Mouse (Mus musculus): ENCODE measurements around the gene Prph. TPM values are rescaled to one million over a fixed set of nuclear protein-coding genes. Genes with fewer than 3 reads are reported as not detected.
"Not testable (repeated sequence)": the region's sequence is repeated elsewhere in the genome, so short reads cannot be mapped to it uniquely, and the experiment has no call there.

Prph gene
- total RNA-seq, 2 experiments from 2014 or later = 0.42 to 1.2 TPM

GRCm38 (mm10) chr15:99032041-99032725, 22.8 kb upstream of the Prph start:
- intact Hi-C loops (cut with DNase I) = no loop called here

GRCm38 (mm10) chr15:99032726-99033250, 22.2 kb upstream of the Prph start:
- intact Hi-C loops (cut with DNase I) = no loop called here
- no peak for DNase-seq

More at GRCm38 (mm10) chr15:99032041-99032725, 22.8 kb upstream of the Prph start:
- no peak for DNase-seq

DNA sequence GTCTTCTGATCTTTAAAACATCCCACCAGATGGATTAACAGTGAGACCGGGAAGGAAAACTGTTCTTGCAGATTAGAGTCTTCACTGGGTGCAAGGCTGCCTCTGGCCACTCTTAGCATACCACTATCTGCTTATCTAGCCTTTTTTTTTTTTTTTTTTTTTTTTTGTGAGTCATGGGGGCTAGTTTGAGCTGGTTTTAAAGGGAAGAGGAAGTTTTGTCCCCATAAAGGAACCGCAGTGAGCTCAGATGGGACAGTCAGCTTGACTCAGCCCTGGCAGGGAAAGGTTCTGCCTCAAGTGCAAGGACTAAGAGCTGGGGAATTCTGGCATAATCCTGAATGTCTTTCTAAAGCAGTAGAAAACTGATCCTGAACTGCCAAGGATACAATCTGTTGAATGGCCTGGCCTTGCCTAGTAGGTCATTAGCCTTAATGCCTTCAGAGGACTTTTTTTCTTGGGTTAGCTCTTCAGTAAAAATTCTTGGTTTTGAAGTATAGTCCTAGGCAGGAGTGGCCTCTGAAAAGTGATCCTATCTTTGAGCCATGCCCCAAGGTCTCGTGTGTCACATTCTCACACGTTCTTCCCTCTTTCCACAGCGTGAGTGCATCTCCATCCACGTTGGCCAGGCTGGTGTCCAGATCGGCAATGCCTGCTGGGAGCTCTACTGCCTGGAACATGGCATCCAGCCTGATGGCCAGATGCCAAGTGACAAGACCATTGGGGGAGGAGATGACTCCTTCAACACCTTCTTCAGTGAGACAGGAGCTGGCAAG, 21.3 kb upstream of the Prph start:
- no peak for DNase-seq
- intact Hi-C loops (cut with DNase I) = no loop called here

DNA sequence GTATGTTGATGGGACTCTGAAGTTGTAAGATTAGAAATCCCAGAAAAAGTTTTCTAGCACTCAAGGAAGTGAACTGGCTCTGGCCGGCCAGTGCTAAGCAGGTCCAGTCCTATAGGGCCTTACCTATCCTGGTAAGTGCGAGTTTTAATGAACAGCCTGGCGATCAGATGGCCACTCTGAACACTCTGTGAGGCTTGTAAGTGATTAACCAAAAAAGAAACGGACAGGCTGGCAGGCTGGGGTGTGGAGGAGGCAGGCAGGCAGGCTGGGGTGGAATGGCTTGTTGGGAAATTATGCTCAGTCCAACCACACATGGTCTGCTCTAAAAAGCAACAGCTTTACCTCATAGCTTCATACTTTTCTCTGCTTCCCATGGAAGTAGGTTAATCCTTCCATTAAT, 19.5 kb upstream of the Prph start:
- no peak for DNase-seq

GRCm38 (mm10) chr15:99036249-99036905, 18.6 kb upstream of the Prph start:
- DNase-seq = no peak
- intact Hi-C loops (cut with DNase I) = no loop called here

More for the DNA sequence above, 19.5 kb upstream of the Prph start:
- intact Hi-C loops (cut with DNase I) = no loop called here

DNA sequence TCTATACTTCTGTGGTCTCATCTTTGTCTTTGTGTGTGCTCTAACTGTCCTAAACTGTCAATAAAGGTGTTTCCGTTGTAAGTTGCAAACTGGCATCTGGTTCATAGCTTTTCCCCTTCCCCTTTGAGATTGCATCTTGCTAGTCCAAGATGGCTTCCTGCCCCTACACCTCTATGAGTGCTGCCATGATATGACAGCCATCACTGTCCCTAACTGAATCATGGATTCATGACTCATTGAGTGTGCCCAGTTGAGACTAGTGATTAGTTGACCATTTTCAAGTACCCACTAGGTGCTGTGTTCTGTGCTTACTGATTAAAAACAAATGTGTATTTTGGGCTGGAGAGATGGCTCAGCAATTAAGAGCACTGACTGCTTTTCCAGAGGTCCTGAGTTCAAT, 16.9 kb upstream of the Prph start:
- intact Hi-C loops (cut with DNase I) = no loop called here
- DNase-seq = no peak

- DNase-seq = no peak
- intact Hi-C loops (cut with DNase I) = no loop called here
These were observed 16.2 kb upstream of the Prph start for GRCm38 (mm10) chr15:99038797-99039196.

DNA sequence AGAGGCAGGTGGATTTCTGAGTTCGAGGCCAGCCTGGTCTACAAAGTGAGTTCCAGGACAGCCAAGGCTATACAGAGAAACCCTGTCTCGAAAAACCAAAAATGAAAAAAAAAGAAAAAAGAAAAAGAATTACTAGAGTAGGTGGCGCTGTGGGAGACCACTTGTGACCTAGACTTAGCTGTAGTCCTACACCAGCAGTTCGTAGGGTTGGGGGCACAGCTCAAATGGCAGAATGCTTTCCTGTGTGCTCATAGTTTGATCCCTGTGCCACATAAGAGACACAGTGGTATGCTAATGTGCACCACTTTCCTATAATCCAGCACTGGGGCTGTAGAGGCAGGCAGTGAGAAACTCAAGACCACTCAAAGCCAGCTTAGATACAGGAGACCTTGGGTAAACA, 15.7 kb upstream of the Prph start:
- no peak for DNase-seq
- intact Hi-C loops (cut with DNase I) = no loop called here

DNA sequence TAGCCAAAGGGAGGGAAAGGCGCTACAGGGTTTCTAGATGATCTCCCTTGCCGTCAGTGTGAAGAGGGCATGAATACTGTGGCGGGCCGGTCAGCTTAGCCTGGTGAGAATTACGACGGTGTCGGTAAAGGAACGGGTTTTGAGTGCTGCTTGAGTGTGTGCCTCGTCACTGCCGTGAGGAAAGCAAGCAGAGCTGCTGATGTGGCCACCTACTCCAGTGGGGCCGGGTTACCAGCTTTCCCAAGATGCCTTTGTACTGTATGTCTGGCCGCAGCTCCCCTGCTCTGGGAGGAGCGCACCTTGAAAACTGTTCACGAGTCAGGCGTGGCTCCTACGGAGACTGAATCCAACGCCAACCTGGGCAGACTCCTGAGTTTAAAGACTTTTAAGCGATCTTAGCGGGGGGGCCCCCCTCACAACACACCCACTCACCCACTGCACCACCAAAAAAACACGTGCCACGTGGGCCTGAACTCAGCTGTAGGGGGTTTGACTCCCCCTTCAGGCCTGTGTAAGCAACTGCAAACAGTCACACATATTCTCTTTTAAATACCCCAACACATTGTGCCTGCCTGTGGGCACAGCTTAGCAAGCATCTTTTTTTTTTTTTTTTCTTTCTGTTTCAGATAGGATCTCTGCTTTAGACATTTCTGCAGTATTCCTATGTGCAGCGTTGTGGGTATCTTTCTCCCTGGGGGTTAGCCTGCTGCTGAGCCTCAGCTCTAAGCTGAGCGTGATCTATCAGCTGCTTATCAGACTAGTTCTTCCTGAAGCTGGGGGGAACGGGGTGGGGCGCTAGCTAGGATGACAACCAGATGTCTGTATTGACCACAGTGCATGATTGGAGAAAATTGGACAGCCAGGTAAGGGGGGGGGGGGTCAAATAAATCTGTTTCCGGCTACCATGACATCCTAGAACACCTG, 14.7 kb upstream of the Prph start:
- intact Hi-C loops (cut with DNase I) = loop anchor here (10.0 kb wide), 1 partner anchor 235 kb away; no protein-coding TSS in a partner anchor
- no peak for DNase-seq

GRCm38 (mm10) chr15:99040920-99041856, 13.8 kb upstream of the Prph start:
- intact Hi-C loops (cut with DNase I) = loop anchor here (10.0 kb wide), 1 partner anchor 234 kb away; no protein-coding TSS in a partner anchor
- no peak for DNase-seq

DNA sequence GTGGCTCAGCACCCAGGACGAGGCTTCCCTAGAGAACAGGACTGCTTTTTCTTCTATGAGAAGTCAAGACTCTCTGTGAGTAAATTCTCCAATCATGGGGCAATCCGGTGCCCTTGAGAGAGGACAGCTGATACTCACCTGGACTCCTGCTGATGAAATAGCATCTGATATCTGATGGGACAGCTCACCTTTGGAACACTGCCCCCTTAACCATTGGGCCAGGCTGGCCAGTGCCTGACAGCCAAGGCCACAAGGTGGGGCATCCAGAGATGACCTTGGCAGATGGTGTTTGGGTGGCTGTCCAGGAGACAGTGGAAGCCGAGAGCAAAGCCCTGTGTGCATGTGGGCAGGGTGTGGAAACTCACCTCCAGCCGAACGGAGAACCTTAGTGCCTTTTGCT, 12.6 kb upstream of the Prph start:
- DNase-seq = no peak
- intact Hi-C loops (cut with DNase I) = loop anchor here (10.0 kb wide), 1 partner anchor 232 kb away; no protein-coding TSS in a partner anchor

- intact Hi-C loops (cut with DNase I) = loop anchor here (5.0 to 10.0 kb wide), 2 partner anchors 152 to 230 kb away; no protein-coding TSS in a partner anchor
These were observed 10.1 kb upstream of the Prph start for GRCm38 (mm10) chr15:99044854-99045253.

GRCm38 (mm10) chr15:99045734-99046133, 9.2 kb upstream of the Prph start:
- intact Hi-C loops (cut with DNase I) = loop anchor here (5.0 to 10.0 kb wide), 2 partner anchors 152 to 229 kb away; no protein-coding TSS in a partner anchor
- DNase-seq = not testable (repeated sequence)

More at GRCm38 (mm10) chr15:99044854-99045253, 10.1 kb upstream of the Prph start:
- no peak for DNase-seq

GRCm38 (mm10) chr15:99049473-99050253, 5.3 kb upstream of the Prph start:
- intact Hi-C loops (cut with DNase I) = loop anchor here (5.0 to 10.0 kb wide), 3 partner anchors 38 to 225 kb away; partner anchors contain the start of gene C1ql4
- no peak for DNase-seq

DNA sequence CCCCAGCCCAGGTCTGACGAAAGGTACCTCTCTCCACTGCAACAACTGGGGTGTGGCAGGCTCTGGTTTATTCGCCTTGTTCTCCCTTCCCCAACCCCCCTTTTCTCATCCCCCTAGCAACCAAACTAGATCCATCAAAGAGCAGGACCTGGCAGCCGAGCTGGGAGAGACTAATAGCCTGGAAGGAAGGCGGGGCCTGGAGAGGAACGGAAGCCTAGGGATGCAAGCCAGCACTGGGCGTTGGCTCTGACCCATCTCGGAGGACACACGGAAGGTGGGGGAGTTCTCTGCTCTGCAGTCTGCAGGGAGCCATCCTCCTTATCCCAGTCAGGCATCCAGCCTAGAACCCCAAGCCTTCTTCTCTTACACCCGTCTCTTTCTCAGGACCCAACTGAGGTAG, 1.6 kb upstream of the Prph start:
- intact Hi-C loops (cut with DNase I) = loop anchor here (5.0 kb wide), 1 partner anchor 34 kb away; the partner anchor contains the start of gene C1ql4
- no peak for DNase-seq

DNA sequence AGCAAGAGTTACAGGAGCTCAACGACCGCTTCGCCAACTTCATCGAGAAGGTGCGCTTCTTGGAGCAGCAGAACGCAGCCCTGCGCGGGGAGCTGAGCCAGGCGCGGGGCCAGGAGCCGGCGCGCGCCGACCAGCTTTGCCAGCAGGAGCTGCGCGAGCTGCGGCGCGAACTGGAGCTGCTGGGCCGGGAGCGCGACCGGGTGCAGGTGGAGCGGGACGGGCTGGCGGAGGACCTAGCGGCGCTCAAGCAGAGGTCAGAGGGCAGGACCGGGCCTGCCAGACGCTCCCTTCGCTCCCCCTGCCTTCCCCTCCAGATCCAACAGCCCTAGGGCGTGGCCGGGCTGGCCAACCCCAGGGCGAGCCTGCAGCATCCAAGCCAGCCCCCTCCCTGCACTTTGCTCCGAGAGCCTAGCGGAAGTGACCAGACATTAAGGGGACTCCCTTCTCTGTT, 562 bp downstream of the Prph start:
- no peak for DNase-seq
- intact Hi-C loops (cut with DNase I) = no loop called here

DNA sequence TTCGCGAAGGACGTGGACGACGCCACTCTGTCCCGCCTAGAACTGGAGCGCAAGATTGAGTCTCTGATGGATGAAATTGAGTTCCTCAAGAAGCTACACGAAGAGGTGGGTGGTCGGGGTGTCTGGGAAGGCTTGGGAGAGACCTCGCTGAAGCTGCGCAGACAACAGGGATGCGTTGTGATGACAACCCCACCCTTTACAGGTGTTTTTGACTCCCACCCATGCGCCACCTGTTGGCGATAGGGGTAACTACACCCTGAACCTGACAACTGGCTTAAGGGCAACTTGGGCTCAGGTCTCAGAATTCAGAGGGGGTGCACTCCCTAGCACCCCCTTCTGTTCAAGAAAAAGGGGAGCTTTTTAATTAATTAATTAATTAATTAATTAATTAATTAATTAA, 1.4 kb downstream of the Prph start:
- intact Hi-C loops (cut with DNase I) = no loop called here
- DNase-seq = no peak
